Mouse (Mus musculus) forebrain, embryonic 11.5 days (tissue): ENCODE results near the gene Nfatc2. TPM values are rescaled to one million over a fixed set of nuclear protein-coding genes. Genes with fewer than 3 reads are reported as not detected.
A peak's percentile ranks its signal among the peaks of the same experiment; 100 is the strongest.

Experiments used
- ATAC-seq: fragments of 200-750 bp; cut with Nextera tagmentation; replicated peaks from 2 replicates; pipeline ENCODE4 v1.8.0; 2017; ENCODE audit warnings: moderate TSS enrichment; ENCODE audit not compliant: low FRiP score
- DNase-seq: peaks from one replicate; pipeline ENCODE4 v3.0.0-alpha.2; 2017; ENCODE audit warnings: low spot score
- H3K27ac ChIP-seq: fragments of 300-500 bp; sonication (generic); 2 replicates; pipeline ENCODE4 v1.5.1; 2014; ENCODE audit warnings: low read depth, low read length
- H3K27me3 ChIP-seq: fragments of 300-500 bp; sonication (generic); 2 replicates; pipeline ENCODE4 v1.6.1; 2014; ENCODE audit warnings: mild to moderate bottlenecking, low read length, mixed read lengths; ENCODE audit not compliant: control insufficient read depth, insufficient read depth
- H3K36me3 ChIP-seq: fragments of 300-500 bp; sonication (generic); 2 replicates; pipeline ENCODE4 v1.6.1; 2014; ENCODE audit warnings: mild to moderate bottlenecking, low read length, moderate library complexity, mixed read lengths; ENCODE audit not compliant: control insufficient read depth, insufficient read depth
- H3K4me1 ChIP-seq: fragments of 300-500 bp; sonication (generic); replicated peaks from 2 replicates; pipeline ENCODE4 v1.6.1; 2014; ENCODE audit warnings: low read length, mixed read lengths; ENCODE audit not compliant: control insufficient read depth, insufficient read depth
- H3K4me2 ChIP-seq: fragments of 300-500 bp; sonication (generic); 2 replicates; pipeline ENCODE4 v1.6.1; 2014; ENCODE audit warnings: low read depth, mild to moderate bottlenecking, low read length, moderate library complexity, mixed read lengths; ENCODE audit not compliant: severe bottlenecking
- H3K4me3 ChIP-seq: fragments of 300-500 bp; sonication (generic); 2 replicates; pipeline ENCODE4 v1.5.1; 2014; ENCODE audit warnings: low read depth, low read length
- H3K9ac ChIP-seq: fragments of 300-500 bp; sonication (generic); 2 replicates; pipeline ENCODE4 v1.6.1; 2014; ENCODE audit warnings: low read length
- H3K9me3 ChIP-seq: fragments of 300-500 bp; sonication (generic); 2 replicates; pipeline ENCODE4 v1.6.1; 2016; ENCODE audit warnings: low read length, mixed read lengths; ENCODE audit not compliant: control insufficient read depth
- WGBS: fragments of 180-500 bp; shearing (Covaris S2); extraction: QIAGEN DNeasy Blood & Tissue Kit; methylation state at CpG from one replicate; pipeline ENCODE4 v1.1.7; 2014; 5-methylcytosine and 5-hydroxymethylcytosine counted together
- polyA plus RNA-seq: library from polyadenylated mRNA; unstranded; fragments of >200 nt; fragmentation: Nextera tagmentation; extraction: Ambion mirVana; gene quantifications from 2 replicates; pipeline ENCODE4 v1.2.1, GENCODE M21; 2014

The Nfatc2 gene
- polyA plus RNA-seq, 1 experiment from 2014 or later, result 0.55 TPM

GRCm38 (mm10) chr2:168595693-168596092 is 5.8 kb downstream of the Nfatc2 start:
- Histone ChIP-seq H3K9ac (no peak overlapping the region), H3K4me1 (peaks cover 1% of the 10 kb centered on the region; the same call in 1 of the 2 replicates), H3K9me3 (no peaks in the 10 kb centered on the region), H3K4me2 (no peak overlapping the region), H3K27me3 (peaks cover 16% of the 10 kb centered on the region; the same call in 1 of the 2 replicates), H3K27ac (no peak overlapping the region), H3K4me3 (no peak overlapping the region), H3K36me3 (no peaks in the 10 kb centered on the region)
- 85% methylated on average over 7 of the region's 7 CpGs for WGBS
- no peak for DNase-seq
- ATAC-seq, result no peak

GRCm38 (mm10) chr2:168593676-168594075 is 7.8 kb downstream of the Nfatc2 start:
- WGBS, result 83% methylated on average over 6 of the region's 6 CpGs
- H3K4me2 ChIP-seq, result no peak overlapping the region
- peaks cover 19% of the 10 kb centered on the region for H3K27me3 ChIP-seq
- H3K9ac ChIP-seq, result no peak overlapping the region
- no peaks in the 10 kb centered on the region for H3K36me3 ChIP-seq
- H3K27ac ChIP-seq, result no peak overlapping the region
- ATAC-seq (no peak), DNase-seq (no peak)
- no peaks in the 10 kb centered on the region for H3K9me3 ChIP-seq
- peaks cover 12% of the 10 kb centered on the region; the same call in 1 of the 2 replicates for H3K4me1 ChIP-seq
- H3K4me3 ChIP-seq, result no peak overlapping the region

- H3K4me2 ChIP-seq, result no peak overlapping the region
- WGBS, result 84% methylated on average over 5 of the region's 5 CpGs
- no peak overlapping the region for H3K9ac ChIP-seq
- no peaks in the 10 kb centered on the region for H3K9me3 ChIP-seq
- no peaks in the 10 kb centered on the region for H3K36me3 ChIP-seq
- no peak overlapping the region for H3K4me3 ChIP-seq
- H3K4me1 ChIP-seq, result peaks cover 12% of the 10 kb centered on the region; the same call in 1 of the 2 replicates
- peaks cover 19% of the 10 kb centered on the region for H3K27me3 ChIP-seq
- H3K27ac ChIP-seq, result no peak overlapping the region
- ATAC-seq, result no peak
- no peak for DNase-seq
Observed at GRCm38 (mm10) chr2:168593004-168593403, 8.5 kb downstream of the Nfatc2 start.

- Histone ChIP-seq H3K36me3 (no peaks in the 10 kb centered on the region), H3K4me3 (no peak overlapping the region), H3K4me2 (no peak overlapping the region), H3K9me3 (no peaks in the 10 kb centered on the region), H3K27me3 (peaks cover 19% of the 10 kb centered on the region), H3K9ac (no peak overlapping the region), H3K4me1 (peaks cover 12% of the 10 kb centered on the region; the same call in 1 of the 2 replicates), H3K27ac (no peak overlapping the region)
- no peak for DNase-seq
- whole genome bisulfite sequencing, result 70% methylated on average over 2 of the region's 2 CpGs
- ATAC-seq, result no peak
Observed at GRCm38 (mm10) chr2:168591076-168591475, 10.4 kb downstream of the Nfatc2 start.

- Histone ChIP-seq H3K27me3 (peaks cover 19% of the 10 kb centered on the region), H3K9ac (no peak overlapping the region)
- 49% methylated on average over 10 of the region's 10 CpGs for WGBS
Observed at GRCm38 (mm10) chr2:168590556-168590955, 10.9 kb downstream of the Nfatc2 start.

GRCm38 (mm10) chr2:168590168-168590551 is 11.3 kb downstream of the Nfatc2 start:
- peaks cover 19% of the 10 kb centered on the region for H3K27me3 ChIP-seq
- no peaks in the 10 kb centered on the region for H3K36me3 ChIP-seq
- peak; percentile 66 for DNase-seq
- no peak overlapping the region for H3K27ac ChIP-seq
- peak overlapping the region; percentile 40 for H3K4me3 ChIP-seq
- no peaks in the 10 kb centered on the region for H3K9me3 ChIP-seq
- WGBS, result under 1% methylated on average over 32 of the region's 38 CpGs
- peak overlapping the region; percentile 83 for H3K4me2 ChIP-seq
- peak overlapping the region; percentile 45; the same call in 1 of the 2 replicates for H3K9ac ChIP-seq
- peak; percentile 4; the same call in 1 of the 2 replicates for ATAC-seq
- H3K4me1 ChIP-seq, result peaks cover 12% of the 10 kb centered on the region; the same call in 1 of the 2 replicates

More at GRCm38 (mm10) chr2:168590556-168590955, 10.9 kb downstream of the Nfatc2 start:
- no peak for ATAC-seq
- Histone ChIP-seq H3K4me1 (peaks cover 12% of the 10 kb centered on the region; the same call in 1 of the 2 replicates), H3K4me2 (peak overlapping the region; percentile 83), H3K36me3 (no peaks in the 10 kb centered on the region), H3K4me3 (peak overlapping the region; percentile 40), H3K27ac (no peak overlapping the region), H3K9me3 (no peaks in the 10 kb centered on the region)
- no peak for DNase-seq

GRCm38 (mm10) chr2:168589368-168590167 is 11.9 kb downstream of the Nfatc2 start:
- Histone ChIP-seq H3K4me2 (peak overlapping the region; percentile 83), H3K4me3 (peak overlapping the region; percentile 40), H3K27me3 (peaks cover 19% of the 10 kb centered on the region), H3K36me3 (no peaks in the 10 kb centered on the region), H3K9ac (peak overlapping the region; percentile 45; the same call in 1 of the 2 replicates), H3K27ac (no peak overlapping the region), H3K4me1 (peaks cover 12% of the 10 kb centered on the region; the same call in 1 of the 2 replicates), H3K9me3 (no peaks in the 10 kb centered on the region)
- WGBS, result 6% methylated on average over 21 of the region's 21 CpGs
- DNase-seq (no peak), ATAC-seq (peak; percentile 30; the same call in 1 of the 2 replicates)

- H3K9ac ChIP-seq, result no peak overlapping the region
- DNase-seq, result no peak
- H3K27me3 ChIP-seq, result peaks cover 19% of the 10 kb centered on the region
- ATAC-seq, result no peak
- H3K4me3 ChIP-seq, result no peak overlapping the region
- H3K4me1 ChIP-seq, result peaks cover 12% of the 10 kb centered on the region; the same call in 1 of the 2 replicates
- no peak overlapping the region for H3K27ac ChIP-seq
- no peaks in the 10 kb centered on the region for H3K36me3 ChIP-seq
- 62% methylated on average over 11 of the region's 11 CpGs for WGBS
- H3K9me3 ChIP-seq, result no peaks in the 10 kb centered on the region
- H3K4me2 ChIP-seq, result no peak overlapping the region
Observed at GRCm38 (mm10) chr2:168588591-168589367, 12.7 kb downstream of the Nfatc2 start.
